Mouse (Mus musculus): Measurements from ENCODE around the gene Ttc7b. TPM values are rescaled to one million over a fixed set of nuclear protein-coding genes. Genes with fewer than 3 reads are reported as not detected.

Ttc7b gene
- total and polyA plus RNA-seq, 3 experiments = 11.7 to 23.7 TPM; not detected in 1

DNA sequence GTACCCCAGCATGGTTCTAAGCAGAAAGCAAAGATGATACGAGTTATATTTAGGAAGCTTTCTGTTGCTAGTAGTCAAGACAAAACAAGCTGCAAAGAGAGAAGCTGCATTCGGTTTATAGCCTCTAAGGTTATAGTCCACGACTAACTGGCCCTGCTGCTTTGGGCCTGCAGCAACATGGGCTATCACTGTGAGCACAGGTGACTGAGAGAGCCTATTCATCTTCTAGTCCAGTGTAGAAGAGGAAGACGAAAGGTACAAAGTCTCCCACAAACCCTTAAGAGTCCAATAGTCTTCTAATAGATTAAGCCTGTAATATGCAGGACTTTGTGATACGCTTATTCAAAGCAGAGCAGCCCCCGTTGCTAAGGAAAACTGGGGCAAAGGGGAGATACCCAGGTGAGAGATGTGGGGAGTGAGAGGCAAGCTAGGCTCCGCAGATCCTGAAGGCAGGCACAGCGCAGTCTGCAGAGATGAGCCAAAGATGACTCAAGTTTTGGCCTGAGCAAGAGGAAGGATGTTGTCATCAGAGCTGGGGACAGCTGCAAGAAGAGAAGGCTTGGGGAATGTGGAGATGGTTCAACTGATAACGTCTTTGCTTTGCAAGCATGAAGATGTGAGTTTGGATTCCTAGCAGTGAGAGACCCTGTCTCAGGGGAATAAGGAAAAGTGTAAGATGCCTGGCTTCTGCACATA is 250.5 kb downstream of the Ttc7b start:
- Histone ChIP-seq H3K4me3 (ENCODE audit: control insufficient read depth in 1 of 2, insufficient read depth in 1 of 2, low read depth in 2 of 2, low read length in 2 of 2) (no peak overlapping the region), H3K27ac (ENCODE audit: control insufficient read depth, low read depth, low read length) (no peak overlapping the region), H3K4me1 (ENCODE audit: control insufficient read depth in 1 of 2, insufficient read depth in 2 of 2, low read length in 2 of 2) (peaks cover 0 to 3% of the 10 kb centered on the region in 2 experiments; a peak in 1 of 4 replicates), H3K36me3 (ENCODE audit: control insufficient read depth in 1 of 2, insufficient read depth in 2 of 2, low read length in 2 of 2) (no peaks in the 10 kb centered on the region), H3K79me2 (ENCODE audit: control insufficient read depth, insufficient read depth, low read length, poor library complexity) (no peaks in the 10 kb centered on the region), H3K9ac (ENCODE audit: control insufficient read depth, low read depth, low read length, poor library complexity, severe bottlenecking) (no peak overlapping the region), H3K27me3 (ENCODE audit: control insufficient read depth in 1 of 2, insufficient read depth in 2 of 2, low read length in 2 of 2) (peaks cover 0 to 2% of the 10 kb centered on the region in 2 experiments; a peak in 1 of 4 replicates), H3K9me3 (replicated peaks; ENCODE audit: insufficient read depth, low read length) (no peaks in the 10 kb centered on the region)
- DNase-seq (ENCODE audit: low read depth, low spot score) = no peak
- TF ChIP-seq ETS1 (IDR thresholded peaks at IDR 0.05; ENCODE audit: low read depth, low read length) = no peak
- no peak for TF ChIP-seq JUND (IDR thresholded peaks at IDR 0.05; ENCODE audit: low read depth, low read length)
- no peak for TF ChIP-seq POLR2AphosphoS5 (IDR thresholded peaks at IDR 0.05; ENCODE audit: borderline replicate concordance, low read depth, low read length)
- TF ChIP-seq GATA1 (IDR thresholded peaks at IDR 0.05; ENCODE audit: low read depth, low read length) = no peak

DNA sequence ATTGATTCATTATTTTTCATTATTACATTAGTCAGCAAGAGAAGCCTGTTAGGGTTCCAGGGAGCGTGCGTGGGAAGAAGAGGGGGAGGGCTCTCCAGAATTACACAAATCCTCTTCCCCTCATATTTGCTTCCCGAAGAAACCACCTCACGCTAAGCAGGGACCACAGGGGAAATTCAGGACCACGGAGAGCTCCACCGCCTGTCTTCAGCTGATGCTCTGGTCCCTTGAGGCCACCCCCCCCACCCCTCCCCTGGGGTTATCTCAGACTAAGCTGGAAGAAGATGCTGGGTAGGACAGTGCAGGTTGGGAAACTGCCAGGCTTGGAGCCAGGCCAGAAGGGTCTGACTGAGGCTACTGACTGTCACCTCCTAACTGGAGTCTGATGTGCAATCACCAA is 252.6 kb downstream of the Ttc7b start:
- no peak overlapping the region for H3K9ac ChIP-seq (ENCODE audit: control insufficient read depth, low read depth, low read length, poor library complexity, severe bottlenecking)
- no peaks in the 10 kb centered on the region for H3K9me3 ChIP-seq (replicated peaks; ENCODE audit: insufficient read depth, low read length)
- H3K4me3 ChIP-seq (ENCODE audit: control insufficient read depth in 1 of 2, insufficient read depth in 1 of 2, low read depth in 2 of 2, low read length in 2 of 2) = no peak overlapping the region
- H3K36me3 ChIP-seq (ENCODE audit: control insufficient read depth in 1 of 2, insufficient read depth in 2 of 2, low read length in 2 of 2) = no peaks in the 10 kb centered on the region
- DNase-seq (ENCODE audit: low read depth, low spot score) = peak; percentile 89
- H3K79me2 ChIP-seq (ENCODE audit: control insufficient read depth, insufficient read depth, low read length, poor library complexity) = no peaks in the 10 kb centered on the region
- TF ChIP-seq RCOR1 (IDR thresholded peaks at IDR 0.05; ENCODE audit: low read depth, low read length) (peak; percentile 45; the same call in 1 of the 2 replicates), E2F4 (IDR thresholded peaks at IDR 0.05; ENCODE audit: borderline replicate concordance, low read depth, low read length) (no peak), MXI1 (IDR thresholded peaks at IDR 0.05; ENCODE audit: low read depth, low read length) (peak; percentile 79), SIN3A (IDR thresholded peaks at IDR 0.05; ENCODE audit: low read length) (peak; percentile 96), UBTF (IDR thresholded peaks at IDR 0.05; ENCODE audit: borderline replicate concordance, insufficient read depth, low read depth, low read length) (no peak), GATA1 (IDR thresholded peaks at IDR 0.05; ENCODE audit: low read depth, low read length) (no peak), CHD1 (IDR thresholded peaks at IDR 0.05; ENCODE audit: low read depth, low read length) (no peak)
- H3K27me3 ChIP-seq (ENCODE audit: control insufficient read depth in 1 of 2, insufficient read depth in 2 of 2, low read length in 2 of 2) = peaks cover 0 to 2% of the 10 kb centered on the region in 2 experiments; a peak in 1 of 4 replicates
- no peaks in the 10 kb centered on the region for H3K4me1 ChIP-seq (ENCODE audit: control insufficient read depth in 1 of 2, insufficient read depth in 2 of 2, low read length in 2 of 2)
- H3K27ac ChIP-seq (ENCODE audit: control insufficient read depth, low read depth, low read length) = no peak overlapping the region

- Histone ChIP-seq H3K4me3 (ENCODE audit: control insufficient read depth in 1 of 2, insufficient read depth in 1 of 2, low read depth in 2 of 2, low read length in 2 of 2) (no peak overlapping the region), H3K9ac (ENCODE audit: control insufficient read depth, low read depth, low read length, poor library complexity, severe bottlenecking) (no peak overlapping the region), H3K27me3 (ENCODE audit: control insufficient read depth in 1 of 2, insufficient read depth in 2 of 2, low read length in 2 of 2) (peaks cover 0 to 2% of the 10 kb centered on the region in 2 experiments; a peak in 1 of 4 replicates), H3K4me1 (ENCODE audit: control insufficient read depth in 1 of 2, insufficient read depth in 2 of 2, low read length in 2 of 2) (no peaks in the 10 kb centered on the region), H3K27ac (ENCODE audit: control insufficient read depth, low read depth, low read length) (no peak overlapping the region), H3K9me3 (replicated peaks; ENCODE audit: insufficient read depth, low read length) (no peaks in the 10 kb centered on the region), H3K79me2 (ENCODE audit: control insufficient read depth, insufficient read depth, low read length, poor library complexity) (no peaks in the 10 kb centered on the region), H3K36me3 (ENCODE audit: control insufficient read depth in 1 of 2, insufficient read depth in 2 of 2, low read length in 2 of 2) (no peaks in the 10 kb centered on the region)
- no peak for DNase-seq (ENCODE audit: low read depth, low spot score)
- TF ChIP-seq ELF1 (IDR thresholded peaks at IDR 0.05; ENCODE audit: low read depth, low read length) (no peak), MAX (IDR thresholded peaks at IDR 0.05; ENCODE audit: low read length) (no peak), TAL1 (IDR thresholded peaks at IDR 0.05; ENCODE audit: low read length) (no peak), ZNF384 (IDR thresholded peaks at IDR 0.05; ENCODE audit: low read depth, low read length) (no peak), POLR2AphosphoS2 (IDR thresholded peaks at IDR 0.05; ENCODE audit: low read length) (no peak), GABPA (IDR thresholded peaks at IDR 0.05; ENCODE audit: low read depth, low read length) (no peak), USF1 (IDR thresholded peaks at IDR 0.05; ENCODE audit: low read depth, low read length) (no peak), MXI1 (IDR thresholded peaks at IDR 0.05; ENCODE audit: low read depth, low read length) (no peak), ZC3H11A (IDR thresholded peaks at IDR 0.05; ENCODE audit: low read depth, low read length) (no peak), UBTF (IDR thresholded peaks at IDR 0.05; ENCODE audit: borderline replicate concordance, insufficient read depth, low read depth, low read length) (no peak)
Observed at GRCm38 (mm10) chr12:100265546-100266309, 254.9 kb downstream of the Ttc7b start.
